Mouse (Mus musculus) MEL (cell line): ENCODE results near the gene Pax3. TPM values are rescaled to one million over a fixed set of nuclear protein-coding genes. Genes with fewer than 3 reads are reported as not detected.

Source experiments
- DNase-seq: peaks from one replicate; pipeline ENCODE4 v3.0.0; 2011; ENCODE audit warnings: low read depth, low spot score
- H3K27ac ChIP-seq: 2 replicates; pipeline ENCODE4 v1.5.1; 2012; ENCODE audit warnings: low read depth, mild to moderate bottlenecking, control low read depth, low read length, moderate library complexity; ENCODE audit not compliant: control insufficient read depth
- H3K27me3 ChIP-seq, 2 experiments: fragments of 150-350 bp in 1 of 2; sonication (generic) in 1 of 2; 2 replicates each; pipeline ENCODE4 v1.6.1; 2012; ENCODE audit warnings: low read length in 2 of 2, mild to moderate bottlenecking in 2 of 2, improper control_type of control experiment in 1 of 2, moderate library complexity in 1 of 2; ENCODE audit not compliant: insufficient read depth in 2 of 2, control insufficient read depth in 1 of 2
- H3K36me3 ChIP-seq, 2 experiments: 2 replicates each; pipeline ENCODE4 v1.6.1; 2012 to 2014; ENCODE audit warnings: low read length in 2 of 2, improper control_type of control experiment in 1 of 2, inconsistent platforms in 1 of 2, mild to moderate bottlenecking in 1 of 2; ENCODE audit not compliant: insufficient read depth in 2 of 2, control insufficient read depth in 1 of 2
- H3K4me1 ChIP-seq, 2 experiments: fragments of 150-350 bp in 1 of 2; sonication (generic) in 1 of 2; 2 replicates each; pipeline ENCODE4 v1.6.1; 2012; ENCODE audit warnings: low read length in 2 of 2, improper control_type of control experiment in 1 of 2, mild to moderate bottlenecking in 1 of 2; ENCODE audit not compliant: insufficient read depth in 2 of 2, control insufficient read depth in 1 of 2
- H3K4me3 ChIP-seq, 2 experiments: fragments of 150-350 bp in 1 of 2; sonication (generic) in 1 of 2; 2 replicates each; pipeline ENCODE4 v1.5.1; 2012; ENCODE audit warnings: low read depth in 2 of 2, low read length in 2 of 2, mild to moderate bottlenecking in 2 of 2, moderate library complexity in 2 of 2, control low read depth in 1 of 2, improper control_type of control experiment in 1 of 2; ENCODE audit not compliant: control insufficient read depth in 1 of 2, insufficient read depth in 1 of 2
- H3K79me2 ChIP-seq: 2 replicates; pipeline ENCODE4 v1.6.1; 2012; ENCODE audit warnings: mild to moderate bottlenecking, low read length, moderate library complexity; ENCODE audit not compliant: control insufficient read depth, poor library complexity, insufficient read depth
- H3K9ac ChIP-seq: 2 replicates; pipeline ENCODE4 v1.6.1; 2012; ENCODE audit warnings: low read depth, mild to moderate bottlenecking, control low read depth, low read length, moderate library complexity; ENCODE audit not compliant: control insufficient read depth, poor library complexity, severe bottlenecking
- H3K9me3 ChIP-seq: fragments of 150-350 bp; sonication (generic); replicated peaks from 2 replicates; pipeline ENCODE4 v1.6.1; 2012; ENCODE audit warnings: mild to moderate bottlenecking, low read length, improper control_type of control experiment, moderate library complexity; ENCODE audit not compliant: insufficient read depth
- BHLHE40 ChIP-seq: IDR thresholded peaks from 2 replicates; pipeline ENCODE4 v1.6.1; 2012; ENCODE audit warnings: low read depth, mild to moderate bottlenecking, inconsistent platforms, low read length, improper control_type of control experiment, borderline replicate concordance
- CHD1 ChIP-seq: IDR thresholded peaks from 2 replicates; pipeline ENCODE4 v1.6.1; 2012; ENCODE audit warnings: low read depth, mild to moderate bottlenecking, inconsistent platforms, low read length, improper control_type of control experiment
- CTCF ChIP-seq, 3 experiments: IDR thresholded peaks in 2 of 3; conservative IDR thresholded peaks in 1 of 3; 2 replicates each; pipeline ENCODE4 v1.5.1; 2011 to 2012; ENCODE audit warnings: low read length in 3 of 3, low read depth in 2 of 3, mild to moderate bottlenecking in 2 of 3, improper control_type of control experiment in 1 of 3, inconsistent platforms in 1 of 3, mixed read lengths in 1 of 3, moderate library complexity in 1 of 3; ENCODE audit not compliant: control insufficient read depth in 1 of 3, insufficient read depth in 1 of 3, poor library complexity in 1 of 3, severe bottlenecking in 1 of 3
- E2F4 ChIP-seq: IDR thresholded peaks from 2 replicates; pipeline ENCODE4 v1.6.1; 2011; ENCODE audit warnings: low read depth, low read length, improper control_type of control experiment, borderline replicate concordance
- ELF1 ChIP-seq: IDR thresholded peaks from 2 replicates; pipeline ENCODE4 v1.6.1; 2014; ENCODE audit warnings: low read depth, mild to moderate bottlenecking, inconsistent platforms, low read length, improper control_type of control experiment, moderate library complexity
- EP300 ChIP-seq, 2 experiments: IDR thresholded peaks; 2 replicates each; pipeline ENCODE4 v1.6.1; 2011; ENCODE audit warnings: improper control_type of control experiment in 2 of 2, low read length in 2 of 2, low read depth in 1 of 2, mild to moderate bottlenecking in 1 of 2
- GABPA ChIP-seq: IDR thresholded peaks from 2 replicates; pipeline ENCODE4 v1.6.1; 2012; ENCODE audit warnings: low read depth, mild to moderate bottlenecking, inconsistent platforms, low read length, improper control_type of control experiment, moderate library complexity
- GATA1 ChIP-seq: IDR thresholded peaks from 2 replicates; pipeline ENCODE4 v1.6.1; 2011; ENCODE audit warnings: low read depth, low read length, improper control_type of control experiment
- HCFC1 ChIP-seq: IDR thresholded peaks from 2 replicates; pipeline ENCODE4 v1.6.1; 2012; ENCODE audit warnings: low read depth, mild to moderate bottlenecking, inconsistent platforms, low read length, improper control_type of control experiment, moderate library complexity
- JUND ChIP-seq: IDR thresholded peaks from 2 replicates; pipeline ENCODE4 v1.6.1; 2011; ENCODE audit warnings: low read depth, mild to moderate bottlenecking, improper control_type of control experiment, low read length
- MAX ChIP-seq: IDR thresholded peaks from 2 replicates; pipeline ENCODE4 v1.6.1; 2011; ENCODE audit warnings: low read length, improper control_type of control experiment
- MEF2A ChIP-seq: IDR thresholded peaks from 2 replicates; pipeline ENCODE4 v1.6.1; 2014; ENCODE audit warnings: low read depth, mild to moderate bottlenecking, inconsistent platforms, low read length, improper control_type of control experiment; ENCODE audit not compliant: poor library complexity, insufficient replicate concordance, severe bottlenecking; ENCODE audit errors: extremely low read depth
- MXI1 ChIP-seq: IDR thresholded peaks from 2 replicates; pipeline ENCODE4 v1.6.1; 2011; ENCODE audit warnings: mild to moderate bottlenecking, low read depth, low read length, improper control_type of control experiment
- MYB ChIP-seq: IDR thresholded peaks from 2 replicates; pipeline ENCODE4 v1.6.1; 2011; ENCODE audit warnings: mild to moderate bottlenecking, low read depth, low read length, improper control_type of control experiment
- MYC ChIP-seq: IDR thresholded peaks from 2 replicates; pipeline ENCODE4 v1.6.1; 2011; ENCODE audit warnings: low read depth, mild to moderate bottlenecking, low read length, improper control_type of control experiment, moderate library complexity
- NRF1 ChIP-seq: IDR thresholded peaks from 2 replicates; pipeline ENCODE4 v1.6.1; 2014; ENCODE audit warnings: low read depth, mild to moderate bottlenecking, inconsistent platforms, low read length, improper control_type of control experiment, moderate library complexity; ENCODE audit not compliant: poor library complexity, insufficient read depth, severe bottlenecking
- POLR2A ChIP-seq, 2 experiments: IDR thresholded peaks; 2 replicates each; pipeline ENCODE4 v1.6.1; 2011 to 2012; ENCODE audit warnings: low read length in 2 of 2, mild to moderate bottlenecking in 2 of 2, control low read depth in 1 of 2, improper control_type of control experiment in 1 of 2, low read depth in 1 of 2, moderate library complexity in 1 of 2; ENCODE audit not compliant: control insufficient read depth in 1 of 2, insufficient read depth in 1 of 2, poor library complexity in 1 of 2
- POLR2AphosphoS2 ChIP-seq: IDR thresholded peaks from 2 replicates; pipeline ENCODE4 v1.6.1; 2011; ENCODE audit warnings: low read length, improper control_type of control experiment
- POLR2AphosphoS5 ChIP-seq: IDR thresholded peaks from 2 replicates; pipeline ENCODE4 v1.6.1; 2012; ENCODE audit warnings: low read depth, borderline replicate concordance, mild to moderate bottlenecking, inconsistent platforms, low read length, moderate library complexity, mixed read lengths
- RCOR1 ChIP-seq: IDR thresholded peaks from 2 replicates; pipeline ENCODE4 v1.6.1; 2012; ENCODE audit warnings: low read depth, mild to moderate bottlenecking, inconsistent platforms, low read length, improper control_type of control experiment
- SIN3A ChIP-seq: IDR thresholded peaks from 2 replicates; pipeline ENCODE4 v1.6.1; 2012; ENCODE audit warnings: low read length, improper control_type of control experiment, inconsistent platforms
- SMC3 ChIP-seq: IDR thresholded peaks from 2 replicates; pipeline ENCODE4 v1.6.1; 2011; ENCODE audit warnings: low read depth, low read length, improper control_type of control experiment
- TCF12 ChIP-seq: IDR thresholded peaks from 2 replicates; pipeline ENCODE4 v1.6.1; 2014; ENCODE audit warnings: low read depth, mild to moderate bottlenecking, inconsistent platforms, low read length, improper control_type of control experiment, moderate library complexity
- UBTF ChIP-seq: IDR thresholded peaks from 2 replicates; pipeline ENCODE4 v1.6.1; 2012; ENCODE audit warnings: low read depth, mild to moderate bottlenecking, inconsistent platforms, low read length, improper control_type of control experiment, moderate library complexity, borderline replicate concordance; ENCODE audit not compliant: insufficient read depth
- USF2 ChIP-seq, 2 experiments: IDR thresholded peaks; 2 replicates each; pipeline ENCODE4 v1.6.1; 2011 to 2012; ENCODE audit warnings: improper control_type of control experiment in 2 of 2, low read length in 2 of 2, borderline replicate concordance in 1 of 2, inconsistent platforms in 1 of 2, low read depth in 1 of 2, mild to moderate bottlenecking in 1 of 2; ENCODE audit not compliant: insufficient read depth in 1 of 2
- ZKSCAN1 ChIP-seq: IDR thresholded peaks from 2 replicates; pipeline ENCODE4 v1.6.1; 2012; ENCODE audit warnings: low read depth, mild to moderate bottlenecking, inconsistent platforms, low read length, improper control_type of control experiment, moderate library complexity
- polyA plus RNA-seq, 2 experiments: library from polyadenylated mRNA; stranded (reverse) in 1 of 2; unstranded in 1 of 2; fragments of >175 nt in 1 of 2; fragments of >200 nt in 1 of 2; gene quantifications; 2 replicates each; pipeline versions ENCODE4 v1.2.1 to v1.2.4; 2012; ENCODE audit warnings: low replicate concordance in 2 of 2, low read depth in 1 of 2; ENCODE audit not compliant: insufficient read length in 2 of 2, insufficient read depth in 1 of 2, missing spikeins in 1 of 2
- total RNA-seq: library from RNA; depleted of rRNA; stranded (reverse); fragments of 300-350 nt; gene quantifications from 2 replicates; pipeline ENCODE4 v1.2.3, GENCODE M21; 2012

Pax3 gene
- total and polyA plus RNA-seq, 3 experiments: not detected

DNA sequence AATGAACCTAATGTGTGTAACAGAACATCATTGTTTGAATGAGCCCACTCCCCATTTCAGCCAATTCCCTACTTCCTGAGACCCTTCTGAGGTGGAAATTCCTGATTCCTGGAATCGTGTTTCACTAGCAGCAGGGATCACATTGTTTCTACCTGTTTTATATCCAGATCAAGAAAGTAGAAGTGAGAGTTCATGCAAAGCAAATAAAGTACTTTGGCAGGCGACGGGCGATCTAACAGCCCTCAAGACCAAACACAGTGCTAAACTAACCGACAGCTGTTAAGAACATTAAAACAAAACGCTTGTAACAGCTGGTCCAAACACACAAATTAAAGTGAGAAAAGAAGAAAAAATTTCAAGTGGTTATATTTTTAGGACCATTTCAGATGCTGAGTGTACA, 39.0 kb downstream of the Pax3 start:
- Histone ChIP-seq H3K9ac (no peak overlapping the region), H3K79me2 (no peaks in the 10 kb centered on the region)

DNA sequence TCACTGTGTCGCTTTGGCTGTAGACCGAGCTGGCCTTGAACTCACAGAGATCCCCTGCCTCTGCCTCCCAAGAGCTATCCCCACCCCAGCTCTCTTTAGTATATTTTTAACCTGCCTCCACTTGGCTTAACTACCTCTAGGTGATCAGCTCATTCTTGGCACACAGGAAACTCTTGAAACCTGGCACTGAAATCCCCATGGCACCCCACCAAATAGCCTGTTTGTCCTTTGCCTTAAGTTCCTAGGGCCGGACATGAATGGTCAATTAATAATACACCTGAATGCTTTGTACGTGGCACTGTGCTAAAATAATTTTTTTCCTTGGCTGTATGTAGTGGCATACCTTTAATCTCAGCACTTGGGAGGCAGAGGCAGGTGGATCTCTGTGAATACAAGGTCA, 41.1 kb downstream of the Pax3 start:
- no peak overlapping the region for H3K27ac ChIP-seq
- no peaks in the 10 kb centered on the region for H3K4me1 ChIP-seq
- H3K36me3 ChIP-seq: no peaks in the 10 kb centered on the region
- no peaks in the 10 kb centered on the region for H3K79me2 ChIP-seq
- TF ChIP-seq NRF1 (no peak), USF2 (IDR thresholded peaks at IDR 0.05; ENCODE audit: borderline replicate concordance in 1 of 2, insufficient read depth in 1 of 2, low read depth in 1 of 2, low read length in 2 of 2) (no peak), POLR2AphosphoS5 (no peak), SMC3 (no peak), ELF1 (no peak), TCF12 (no peak), BHLHE40 (no peak), MXI1 (no peak), SIN3A (no peak), MAX (no peak), HCFC1 (no peak), MEF2A (no peak), MYB (no peak), EP300 (IDR thresholded peaks at IDR 0.05; ENCODE audit: low read depth in 1 of 2, low read length in 2 of 2) (no peak), CHD1 (no peak), POLR2A (IDR thresholded peaks at IDR 0.05; ENCODE audit: control insufficient read depth in 1 of 2, insufficient read depth in 1 of 2, low read depth in 1 of 2, low read length in 2 of 2, poor library complexity in 1 of 2) (no peak)
- TF ChIP-seq, all 39 proteins: peak for 0
- no peak for DNase-seq
- no peak overlapping the region for H3K4me3 ChIP-seq
- no peaks in the 10 kb centered on the region for H3K9me3 ChIP-seq
- H3K9ac ChIP-seq: no peak overlapping the region
- H3K27me3 ChIP-seq: no peaks in the 10 kb centered on the region

More for the DNA sequence above, 39.0 kb downstream of the Pax3 start:
- no peak for DNase-seq
- H3K27ac ChIP-seq: no peak overlapping the region
- H3K4me1 ChIP-seq: no peaks in the 10 kb centered on the region
- H3K36me3 ChIP-seq: no peaks in the 10 kb centered on the region
- H3K27me3 ChIP-seq: no peaks in the 10 kb centered on the region
- no peaks in the 10 kb centered on the region for H3K9me3 ChIP-seq
- no peak for TF ChIP-seq GABPA
- TF ChIP-seq BHLHE40: no peak
- TF ChIP-seq POLR2AphosphoS2: no peak
- no peak for TF ChIP-seq GATA1
- no peak for TF ChIP-seq JUND
- TF ChIP-seq MYC: no peak
- no peak for TF ChIP-seq MXI1
- TF ChIP-seq MAX: no peak
- no peak for TF ChIP-seq CHD1
- no peak for TF ChIP-seq UBTF
- no peak for TF ChIP-seq CTCF (IDR thresholded peaks at IDR 0.05 in 2 of 3, conservative IDR thresholded peaks at IDR 0.05 in 1 of 3; ENCODE audit: control insufficient read depth in 1 of 3, insufficient read depth in 1 of 3, low read depth in 2 of 3, low read length in 3 of 3, poor library complexity in 1 of 3, severe bottlenecking in 1 of 3)
- no peak for TF ChIP-seq RCOR1
- TF ChIP-seq E2F4: no peak
- TF ChIP-seq ZKSCAN1: no peak
- no peak for TF ChIP-seq SIN3A
- no peak overlapping the region for H3K4me3 ChIP-seq
